Mouse (Mus musculus): ENCODE results near the gene Fnbp1.
A peak's percentile ranks its signal among the peaks of the same experiment; 100 is the strongest.

Gene Fnbp1

GRCm38 (mm10) chr2:31151892-31152812 is 10.3 kb upstream of the Fnbp1 start, which contains the start of gene Gpr107:
Gpr107 (plus strand) TSS chr2:31152316.
- peak; percentile 88 to 95 for DNase-seq (ENCODE audit: inconsistent age in 2 of 2, low spot score in 1 of 2)

GRCm38 (mm10) chr2:31150762-31151161 is 9.0 kb upstream of the Fnbp1 start:
- peak in 1 of 2 experiments; percentile 62 for DNase-seq (ENCODE audit: inconsistent age in 2 of 2, low spot score in 1 of 2)

GRCm38 (mm10) chr2:31147054-31147453 is 5.2 kb upstream of the Fnbp1 start:
- peak in 1 of 2 experiments; percentile 49 for DNase-seq (ENCODE audit: inconsistent age in 2 of 2, low spot score in 1 of 2)

- no peak for DNase-seq (ENCODE audit: inconsistent age in 2 of 2, low spot score in 1 of 2)
These were observed 3.1 kb upstream of the Fnbp1 start for GRCm38 (mm10) chr2:31144901-31145300.

- DNase-seq (ENCODE audit: inconsistent age in 2 of 2, low spot score in 1 of 2): no peak
These were observed 2.2 kb upstream of the Fnbp1 start for GRCm38 (mm10) chr2:31143768-31144695.

GRCm38 (mm10) chr2:31143326-31143725 is 1.5 kb upstream of the Fnbp1 start:
- DNase-seq (ENCODE audit: inconsistent age in 2 of 2, low spot score in 1 of 2): peak in 1 of 2 experiments; percentile 39

- no peak for DNase-seq (ENCODE audit: inconsistent age in 2 of 2, low spot score in 1 of 2)
These were observed 697 bp upstream of the Fnbp1 start for GRCm38 (mm10) chr2:31142505-31142904.

GRCm38 (mm10) chr2:31141074-31141866 is 538 bp downstream of the Fnbp1 start:
- peak; percentile 59 to 84 for DNase-seq (ENCODE audit: inconsistent age in 2 of 2, low spot score in 1 of 2)

GRCm38 (mm10) chr2:31140772-31141073 is 1.1 kb downstream of the Fnbp1 start:
- DNase-seq (ENCODE audit: inconsistent age in 2 of 2, low spot score in 1 of 2): no peak

GRCm38 (mm10) chr2:31139991-31140771 is 1.6 kb downstream of the Fnbp1 start:
- peak in 1 of 2 experiments; percentile 31 for DNase-seq (ENCODE audit: inconsistent age in 2 of 2, low spot score in 1 of 2)

- DNase-seq (ENCODE audit: inconsistent age in 2 of 2, low spot score in 1 of 2): no peak
These were observed 2.6 kb downstream of the Fnbp1 start for GRCm38 (mm10) chr2:31139174-31139632.

GRCm38 (mm10) chr2:31137018-31137590 is 4.7 kb downstream of the Fnbp1 start:
- DNase-seq (ENCODE audit: inconsistent age in 2 of 2, low spot score in 1 of 2): no peak

- no peak for DNase-seq (ENCODE audit: inconsistent age in 2 of 2, low spot score in 1 of 2)
These were observed 5.5 kb downstream of the Fnbp1 start for GRCm38 (mm10) chr2:31136338-31136737.

GRCm38 (mm10) chr2:31135512-31135931 is 6.3 kb downstream of the Fnbp1 start:
- peak in 1 of 2 experiments; percentile 59 for DNase-seq (ENCODE audit: inconsistent age in 2 of 2, low spot score in 1 of 2)

GRCm38 (mm10) chr2:31133981-31134380 is 7.8 kb downstream of the Fnbp1 start:
- no peak for DNase-seq (ENCODE audit: inconsistent age in 2 of 2, low spot score in 1 of 2)

- DNase-seq (ENCODE audit: inconsistent age in 2 of 2, low spot score in 1 of 2): no peak
These were observed 9.1 kb downstream of the Fnbp1 start for GRCm38 (mm10) chr2:31132682-31133081.

GRCm38 (mm10) chr2:31130815-31131299 is 11.0 kb downstream of the Fnbp1 start:
- no peak for DNase-seq (ENCODE audit: inconsistent age in 2 of 2, low spot score in 1 of 2)

- DNase-seq (ENCODE audit: inconsistent age in 2 of 2, low spot score in 1 of 2): peak in 1 of 2 experiments; percentile 39
These were observed 11.9 kb downstream of the Fnbp1 start for GRCm38 (mm10) chr2:31129742-31130518.

- DNase-seq (ENCODE audit: inconsistent age in 2 of 2, low spot score in 1 of 2): peak; percentile 51 to 85
These were observed 13.9 kb downstream of the Fnbp1 start for GRCm38 (mm10) chr2:31127899-31128298.

Measured in adrenal gland, adult (tissue).